Mouse (Mus musculus) retina, postnatal 1 day (tissue): ENCODE measurements around the gene Muc2.
A peak's percentile ranks its signal among the peaks of the same experiment; 100 is the strongest.

Experiments
- DNase-seq: peaks from one replicate; pipeline ENCODE4 v3.0.0-alpha.2; 2012

The Muc2 gene

GRCm38 (mm10) chr7:141770988-141771387 is 80.8 kb downstream of the Muc2 start:
- DNase-seq, result no peak

- DNase-seq, result peak; percentile 34
Observed at GRCm38 (mm10) chr7:141772058-141772557, 82.0 kb downstream of the Muc2 start.

DNA sequence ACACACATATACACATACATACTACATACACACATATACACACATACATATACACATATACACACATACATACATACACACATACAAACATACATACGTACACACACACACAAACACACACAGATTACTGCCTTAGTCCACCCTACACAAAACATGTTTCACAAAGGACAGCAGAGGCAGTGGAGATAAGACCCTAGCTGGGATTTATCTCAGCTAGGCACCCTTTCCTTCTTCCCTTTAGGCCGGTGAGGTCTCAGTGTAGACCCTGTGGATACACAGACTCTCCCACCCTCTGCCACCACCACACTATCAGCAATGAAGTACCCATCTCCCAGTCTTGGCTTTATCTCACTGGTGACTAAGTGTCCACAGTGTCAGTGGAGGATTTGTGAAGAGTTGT is 84.7 kb downstream of the Muc2 start:
- DNase-seq, result no peak

- DNase-seq, result no peak
Observed at GRCm38 (mm10) chr7:141776199-141776598, 86.1 kb downstream of the Muc2 start.

DNA sequence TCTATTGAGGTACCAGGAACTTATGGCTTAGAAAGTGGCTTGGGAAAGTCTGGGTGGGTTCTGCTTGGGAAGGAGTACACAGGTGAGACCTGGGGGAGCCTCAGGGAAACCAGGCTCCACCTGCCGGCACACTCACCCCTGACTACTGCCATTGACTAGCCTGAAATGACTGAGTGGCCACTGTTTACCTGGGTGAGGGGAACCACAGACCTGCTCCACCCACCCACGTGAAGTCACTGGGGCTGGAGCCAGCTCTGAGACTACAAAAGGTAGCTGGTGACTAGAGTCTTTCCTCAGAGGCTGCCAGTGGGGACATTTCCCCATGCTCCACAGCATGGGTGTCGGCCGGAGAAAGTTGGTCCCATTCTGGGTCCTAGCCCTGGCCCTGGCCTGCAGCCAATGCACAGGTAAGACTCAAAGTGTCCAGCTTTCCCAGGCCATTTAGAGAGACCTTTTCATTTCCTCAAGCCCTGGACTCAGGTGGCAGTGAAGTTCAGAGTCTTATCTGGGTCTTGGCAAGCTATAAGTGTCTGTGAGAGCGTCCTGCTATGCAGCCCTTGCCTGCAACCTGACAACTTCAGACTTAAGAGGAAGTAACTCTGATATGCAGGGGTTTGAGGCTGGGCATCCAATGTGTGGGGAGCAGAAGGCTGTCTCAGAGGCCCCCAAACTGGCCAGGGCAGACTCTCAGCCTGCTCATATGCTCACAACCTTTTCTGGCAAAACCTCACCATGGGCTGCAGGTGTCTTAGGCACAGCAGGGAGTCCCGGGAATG is 98.7 kb downstream of the Muc2 start, which contains the start of gene Muc5ac:
Gene Muc5ac (plus strand): TSS at position 296 of the 776 bp plus-strand sequence.
- DNase-seq, result no peak

DNA sequence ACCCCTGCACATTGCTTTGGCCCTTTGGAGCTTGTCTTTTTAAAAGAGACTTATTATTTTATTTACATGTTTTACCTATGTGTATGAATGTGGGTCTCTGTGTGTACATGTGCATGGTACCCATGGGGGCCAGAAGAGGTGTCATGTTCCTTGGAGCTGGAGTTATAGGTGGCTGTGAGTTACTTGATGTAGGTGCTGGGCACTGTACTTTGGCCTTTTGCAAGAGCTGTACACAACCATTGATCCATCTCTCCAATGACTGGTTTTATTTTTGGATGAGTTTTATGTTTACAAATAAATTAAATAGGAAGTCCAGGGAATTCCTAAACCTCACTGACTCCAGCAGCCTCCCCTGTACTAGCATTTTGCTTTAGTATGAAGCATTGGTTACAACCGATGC is 104.1 kb downstream of the Muc2 start:
- DNase-seq, result no peak

GRCm38 (mm10) chr7:141803206-141803605 is 113.1 kb downstream of the Muc2 start:
- DNase-seq, result no peak
